Mouse (Mus musculus): ENCODE results near the gene Qpctl.
"Not testable (repeated sequence)": the region's sequence is repeated elsewhere in the genome, so short reads cannot be mapped to it uniquely, and the experiment has no call there.

The Qpctl gene

DNA sequence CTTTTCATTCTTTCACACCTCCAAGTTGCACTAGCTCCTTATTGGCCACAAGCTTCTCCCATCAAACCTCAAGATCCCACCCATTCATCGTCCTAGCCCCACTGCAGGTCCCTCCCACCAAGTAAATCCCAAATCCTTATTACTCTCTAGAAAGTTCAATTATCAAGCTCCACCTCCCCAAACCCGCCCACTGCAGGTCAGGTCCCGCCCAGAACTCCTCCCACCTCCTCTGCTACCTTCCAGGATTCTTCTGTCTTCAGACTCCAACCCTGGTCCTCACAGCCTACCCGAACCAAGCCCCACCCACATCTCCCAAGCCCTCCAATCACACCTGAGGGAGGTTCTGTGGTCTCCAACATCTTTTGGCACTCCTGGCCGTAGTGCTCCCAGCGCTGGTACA lies 15.1 kb upstream of the Qpctl start:
- DNase-seq (ENCODE audit: low read depth, low spot score) = no peak

- no peak for DNase-seq (ENCODE audit: low read depth, low spot score)
Measured at GRCm38 (mm10) chr7:19163752-19164151, 14.7 kb upstream of the Qpctl start.

- DNase-seq (ENCODE audit: low read depth, low spot score) = no peak
Measured at GRCm38 (mm10) chr7:19162928-19163327, 13.8 kb upstream of the Qpctl start.

DNA sequence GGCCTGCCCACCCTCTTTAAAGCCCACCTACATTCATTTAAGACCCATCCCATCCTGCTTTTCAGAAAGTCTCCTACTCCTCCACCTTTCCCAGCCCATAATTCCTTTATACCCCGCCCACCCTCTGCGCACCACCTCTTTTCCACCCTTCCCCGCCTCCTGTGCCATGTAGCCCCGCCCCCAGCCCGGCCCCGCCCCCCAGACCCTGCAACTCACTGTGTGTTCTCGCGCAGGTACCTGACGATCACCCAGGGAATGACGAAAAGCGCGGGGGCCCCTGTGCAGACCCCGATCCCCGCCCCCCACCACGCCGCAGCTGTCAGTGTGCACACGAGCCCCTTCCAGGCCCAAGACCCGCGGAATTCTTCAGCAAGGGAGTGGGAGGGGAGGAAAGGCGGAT lies 11.0 kb upstream of the Qpctl start:
- no peak for DNase-seq (ENCODE audit: low read depth, low spot score)

DNA sequence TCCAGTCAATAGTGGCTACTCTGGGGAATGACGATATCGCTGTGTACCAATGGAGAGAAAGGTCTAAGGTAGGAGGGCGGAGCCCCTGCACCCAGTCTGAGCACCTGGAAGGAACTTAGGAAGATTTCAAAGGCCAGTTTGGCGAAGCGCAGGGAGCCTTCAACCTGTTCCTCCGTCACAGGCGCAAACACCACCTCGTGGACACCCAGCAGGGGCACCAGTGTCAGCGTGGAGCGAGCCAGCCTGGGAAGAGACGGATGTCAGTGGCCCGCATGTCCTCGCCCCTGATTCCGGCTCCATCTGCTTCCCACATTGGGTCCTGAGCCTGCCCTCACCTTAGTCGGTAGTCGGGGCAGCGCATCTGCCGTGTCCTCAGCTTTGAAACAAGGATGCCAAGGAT lies 10.3 kb upstream of the Qpctl start:
- no peak for DNase-seq (ENCODE audit: low read depth, low spot score)

- no peak for DNase-seq (ENCODE audit: low read depth, low spot score)
Measured at GRCm38 (mm10) chr7:19158601-19159000, 9.5 kb upstream of the Qpctl start.

- DNase-seq (ENCODE audit: low read depth, low spot score) = peak; percentile 51
Measured at GRCm38 (mm10) chr7:19157160-19157800, 8.2 kb upstream of the Qpctl start.

DNA sequence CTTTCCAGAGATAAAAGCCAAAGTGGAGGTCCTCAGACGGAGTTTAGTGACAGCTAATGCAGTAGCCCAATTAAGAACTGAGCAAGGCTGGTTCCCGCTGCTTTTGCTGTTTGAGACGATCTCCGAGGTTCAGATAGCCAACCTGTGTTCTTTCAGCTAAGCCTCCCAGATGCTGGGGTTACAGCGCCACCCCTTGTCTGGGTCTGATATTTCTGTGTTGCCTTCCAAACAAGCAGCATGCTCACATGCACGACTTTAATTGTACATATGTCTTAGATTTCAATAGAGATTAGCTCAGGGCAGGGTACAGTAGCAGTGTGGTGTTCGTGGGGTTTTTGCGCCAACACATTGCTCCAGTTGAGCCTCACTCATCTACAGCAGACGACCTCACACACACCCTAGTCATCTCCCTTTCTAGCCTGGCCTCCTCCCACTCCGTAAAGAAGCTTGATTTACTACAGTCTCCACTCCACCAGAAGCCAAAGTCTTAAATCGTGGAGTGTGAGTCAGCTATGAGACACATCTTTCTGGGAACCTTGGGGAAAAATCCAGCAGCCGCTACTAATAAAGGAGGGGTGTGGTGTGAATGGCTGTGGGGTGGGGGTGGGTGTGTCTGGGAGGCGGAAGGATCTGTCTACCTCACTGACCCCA lies 6.9 kb upstream of the Qpctl start:
- DNase-seq (ENCODE audit: low read depth, low spot score) = no peak

DNA sequence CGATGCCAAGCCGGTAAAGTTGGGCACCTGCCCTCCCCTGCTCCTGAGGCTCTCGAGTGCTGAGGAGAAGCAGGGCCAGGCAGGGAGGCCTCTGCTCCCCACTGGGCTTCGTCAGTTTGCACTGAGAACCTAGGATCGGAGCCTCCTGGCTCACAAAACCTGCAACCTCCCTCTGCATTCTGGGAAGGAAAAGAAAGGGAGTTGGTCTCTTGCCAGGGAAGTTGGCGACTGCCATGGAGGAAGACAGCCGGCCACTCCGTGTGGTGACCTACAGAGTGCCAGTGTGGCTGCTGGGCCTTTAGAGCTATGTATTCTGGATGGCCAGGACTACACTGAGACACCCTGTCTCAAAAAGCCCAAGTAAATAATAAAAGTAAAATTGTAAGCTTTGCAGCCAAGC lies 5.7 kb upstream of the Qpctl start:
- no peak for DNase-seq (ENCODE audit: low read depth, low spot score)

- not testable (repeated sequence) for DNase-seq (ENCODE audit: low read depth, low spot score)
Measured at GRCm38 (mm10) chr7:19151121-19151520, 2.0 kb upstream of the Qpctl start.

DNA sequence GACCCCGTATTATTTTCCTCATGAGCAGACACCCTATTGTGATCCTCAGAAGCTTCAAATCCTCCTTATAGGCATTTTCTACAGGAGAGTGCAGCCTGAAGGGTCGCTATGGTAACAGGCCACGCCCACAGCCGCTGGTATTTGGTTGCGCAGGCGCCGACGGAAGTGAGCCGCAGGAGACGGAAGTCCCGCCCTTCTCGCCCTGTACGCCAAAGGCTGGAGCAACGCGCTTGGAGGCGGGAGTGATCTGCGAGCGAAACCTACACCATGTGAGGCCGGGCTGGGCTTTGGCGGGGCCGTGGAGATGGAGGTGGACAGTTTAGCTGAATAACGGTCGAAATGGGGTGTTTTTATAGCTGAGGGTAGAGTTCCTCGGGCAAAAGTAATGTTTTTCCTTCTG lies 535 bp upstream of the Qpctl start, which contains the start of gene Snrpd2:
TSS of gene Snrpd2 (plus strand) at position 97 of the 400 bp plus-strand sequence.
- peak; percentile 96 for DNase-seq (ENCODE audit: low read depth, low spot score)

GRCm38 (mm10) chr7:19148180-19148874 lies 764 bp downstream of the Qpctl start:
- DNase-seq (ENCODE audit: low read depth, low spot score) = no peak

DNA sequence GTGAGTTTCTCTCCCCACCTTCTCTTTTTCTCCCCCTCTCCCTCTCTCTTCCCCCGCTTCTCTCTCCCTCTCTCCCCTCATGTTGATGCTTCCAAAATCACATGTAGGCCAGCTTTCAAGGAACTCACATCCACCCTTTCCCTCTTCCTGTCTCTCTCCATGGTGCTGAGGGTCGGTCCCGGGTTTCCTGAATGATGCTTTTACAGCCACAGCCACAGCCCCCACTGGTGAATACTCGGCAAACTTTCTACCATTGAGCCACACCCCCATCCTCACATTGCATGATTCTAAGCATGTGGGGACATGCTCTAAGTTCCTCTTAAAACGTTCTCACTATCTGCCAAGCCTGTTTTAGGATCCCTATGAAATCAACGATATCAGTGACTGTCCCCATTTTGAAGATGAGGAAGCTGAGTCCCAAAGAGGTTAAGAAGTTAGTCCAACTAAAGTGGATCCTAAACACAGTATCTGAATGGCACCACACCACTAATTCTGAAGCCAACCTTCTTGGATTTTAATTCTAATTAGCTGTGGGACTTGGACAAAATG lies 1.5 kb downstream of the Qpctl start:
- no peak for DNase-seq (ENCODE audit: low read depth, low spot score)

DNA sequence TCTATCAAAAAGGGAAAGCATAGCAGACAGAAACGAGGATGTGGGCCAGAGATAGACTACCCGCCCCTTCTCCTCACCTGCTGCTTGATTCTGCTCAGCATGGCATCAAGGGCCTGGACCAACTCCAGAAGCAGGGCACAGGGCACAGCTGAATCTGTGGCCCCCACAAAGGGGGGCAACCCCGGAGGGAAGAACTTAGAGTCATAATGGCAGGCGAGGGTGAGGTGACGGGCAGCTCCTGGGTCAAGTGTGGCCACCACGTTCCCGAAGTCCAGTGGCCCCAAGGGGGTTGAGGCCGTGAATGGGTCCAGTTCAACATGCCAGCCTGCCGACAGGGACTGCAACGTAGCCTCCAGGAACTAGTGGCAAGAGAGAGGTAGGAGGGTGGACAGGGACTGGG lies 2.3 kb downstream of the Qpctl start:
- DNase-seq (ENCODE audit: low read depth, low spot score) = no peak

DNA sequence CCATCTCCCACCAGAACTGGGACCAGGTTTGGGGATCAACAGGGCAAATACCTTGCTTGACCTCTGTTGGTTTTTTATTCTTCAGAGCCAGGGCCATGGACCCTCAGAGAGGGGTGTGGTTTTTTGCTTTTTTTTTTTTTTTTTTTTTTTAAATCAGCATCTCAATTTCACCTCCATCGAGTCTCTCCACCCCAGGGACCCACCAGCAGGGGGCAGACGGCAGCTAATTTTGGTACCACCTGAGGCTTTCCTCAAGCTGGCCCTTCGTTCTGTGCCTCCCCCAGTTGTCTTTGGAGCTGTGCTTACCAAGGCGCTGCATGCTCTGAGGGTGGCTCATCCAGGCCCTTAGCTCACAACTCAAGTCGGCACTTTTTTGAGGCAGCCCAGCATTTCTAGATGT lies 11.7 kb downstream of the Qpctl start:
- DNase-seq (ENCODE audit: low read depth, low spot score) = no peak

- no peak for DNase-seq (ENCODE audit: low read depth, low spot score)
Measured at GRCm38 (mm10) chr7:19136673-19137334, 12.3 kb downstream of the Qpctl start.

- DNase-seq (ENCODE audit: low read depth, low spot score) = no peak
Measured at GRCm38 (mm10) chr7:19136168-19136567, 12.9 kb downstream of the Qpctl start.

- DNase-seq (ENCODE audit: low read depth, low spot score) = peak; percentile 60
Measured at GRCm38 (mm10) chr7:19131324-19131848, 17.7 kb downstream of the Qpctl start.

DNA sequence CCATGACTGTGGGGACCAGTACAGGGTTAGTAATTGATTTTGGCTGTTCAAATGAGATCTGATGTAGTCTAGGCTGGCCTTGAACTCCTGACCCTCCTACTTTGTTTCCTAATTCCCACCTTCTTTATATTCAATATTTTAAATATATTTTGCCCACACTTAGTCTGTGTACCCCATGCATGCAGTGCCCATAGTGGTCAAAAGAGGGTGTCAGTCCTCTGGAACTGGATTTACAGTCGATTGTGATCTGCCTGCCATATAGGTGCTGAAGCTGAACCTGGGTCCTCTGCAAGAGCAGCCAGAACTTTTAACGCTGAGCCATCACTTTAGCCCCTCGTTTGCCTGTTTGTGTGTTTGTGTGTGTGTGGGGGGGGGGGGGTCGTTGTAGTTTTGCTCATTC lies 18.4 kb downstream of the Qpctl start:
- DNase-seq (ENCODE audit: low read depth, low spot score) = no peak

- no peak for DNase-seq (ENCODE audit: low read depth, low spot score)
Measured at GRCm38 (mm10) chr7:19129396-19129795, 19.7 kb downstream of the Qpctl start.

GRCm38 (mm10) chr7:19127744-19128143 lies 21.3 kb downstream of the Qpctl start:
- DNase-seq (ENCODE audit: low read depth, low spot score) = no peak

DNA sequence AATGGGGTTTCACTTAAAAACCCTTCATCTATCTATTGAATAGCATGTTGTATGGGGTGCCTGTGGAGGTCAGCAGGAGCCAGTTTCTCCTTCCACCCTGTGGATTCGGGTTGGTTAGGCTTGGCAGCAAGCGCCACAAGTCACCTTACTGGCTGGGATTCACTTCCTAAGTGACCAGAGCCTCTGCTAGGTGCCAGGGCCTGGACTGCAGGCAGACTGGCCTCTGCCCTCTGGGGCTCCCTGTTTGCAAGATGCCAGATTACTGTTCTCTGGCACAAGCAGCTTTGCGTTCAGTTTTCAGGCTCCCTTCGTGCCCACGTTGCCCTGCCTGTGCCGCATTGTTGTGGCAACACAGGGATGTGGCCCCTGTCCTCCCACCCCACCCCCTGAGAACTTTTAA lies 24.4 kb downstream of the Qpctl start:
- DNase-seq (ENCODE audit: low read depth, low spot score) = no peak

Measured in c-Kit-negative CD71-positive TER-119-positive erythroid progenitor cells, embryonic 14.5 days (primary cell).